Mouse (Mus musculus): ENCODE data around the gene Camkmt. TPM values are rescaled to one million over a fixed set of nuclear protein-coding genes. Genes with fewer than 3 reads are reported as not detected.

The Camkmt gene
- polyA plus RNA-seq, 1 experiment from 2014 or later = 13.1 TPM

DNA sequence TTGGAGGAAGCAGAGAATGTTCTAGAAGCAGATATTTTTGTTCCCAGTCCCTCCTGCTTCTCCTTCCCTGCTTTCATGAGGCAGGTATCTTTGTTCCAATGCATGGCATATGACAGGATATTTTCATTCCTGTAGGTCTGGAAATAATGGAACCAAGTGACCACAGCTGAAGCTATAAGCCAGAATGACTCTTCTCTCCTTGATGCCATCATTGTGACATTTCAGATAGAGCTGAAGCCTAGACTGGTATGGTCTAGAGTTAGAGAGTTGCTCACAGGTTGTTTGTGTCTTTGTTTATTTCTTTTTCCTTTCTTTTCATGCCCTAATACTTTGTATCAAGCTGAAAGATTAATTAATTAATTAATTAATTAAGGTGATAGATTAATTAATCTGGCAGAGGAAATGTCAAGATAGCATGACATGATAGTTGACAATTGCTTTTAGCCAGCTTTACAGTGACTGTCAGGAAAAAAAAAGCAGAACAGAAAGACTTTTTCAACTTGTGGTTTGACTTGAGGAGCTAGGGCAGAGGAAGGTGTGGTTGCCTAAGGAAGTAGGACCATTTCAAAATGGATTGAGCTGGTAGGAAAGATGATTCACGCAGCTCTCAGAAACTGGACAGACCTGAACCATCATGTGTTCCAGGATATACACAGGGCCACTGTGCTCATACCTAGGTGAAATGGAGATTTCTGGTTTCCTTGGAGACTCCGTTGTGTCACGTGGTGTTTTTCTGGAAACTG, 404.8 kb downstream of the Camkmt start:
- Histone ChIP-seq H3K27me3 (ENCODE audit: control insufficient read depth, insufficient read depth, low read length) (peaks cover 36% of the 10 kb centered on the region), H3K4me1 (ENCODE audit: control insufficient read depth, insufficient read depth, low read length) (no peaks in the 10 kb centered on the region), H3K27ac (ENCODE audit: low read depth, low read length) (no peak overlapping the region), H3K9ac (ENCODE audit: low read depth, low read length) (no peak overlapping the region), H3K4me3 (ENCODE audit: low read length) (no peak overlapping the region), H3K36me3 (ENCODE audit: control insufficient read depth, insufficient read depth, low read length) (no peaks in the 10 kb centered on the region), H3K9me3 (ENCODE audit: control insufficient read depth, low read length) (peaks cover 5% of the 10 kb centered on the region), H3K4me2 (replicated peaks; ENCODE audit: low read depth, low read length) (no peak overlapping the region)
- ATAC-seq (ENCODE audit: low FRiP score, low TSS enrichment) = no peak
- 99% methylated on average over 3 of the region's 3 CpGs for WGBS

DNA sequence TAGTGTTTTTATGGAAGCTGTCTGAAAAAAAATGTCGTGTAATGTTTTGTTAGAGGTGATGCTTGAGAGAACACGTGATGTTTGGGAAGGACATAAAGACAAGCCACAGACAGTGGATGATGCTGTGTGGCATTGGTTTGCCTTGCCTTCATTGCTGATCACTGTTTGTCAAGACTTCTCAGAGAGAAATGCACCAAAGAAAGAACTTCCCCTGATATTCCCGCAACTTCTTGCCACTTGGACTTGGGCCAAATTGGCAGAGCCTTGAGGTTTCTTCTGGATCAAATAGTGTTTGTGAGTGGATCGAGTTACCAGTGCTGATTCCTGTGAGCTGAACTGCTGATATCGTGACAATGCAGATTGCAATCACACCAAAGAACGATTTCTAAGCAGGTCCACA, 405.5 kb downstream of the Camkmt start:
- H3K4me2 ChIP-seq (replicated peaks; ENCODE audit: low read depth, low read length) = no peak overlapping the region
- 87% methylated on average over 6 of the region's 6 CpGs for WGBS
- H3K4me1 ChIP-seq (ENCODE audit: control insufficient read depth, insufficient read depth, low read length) = no peaks in the 10 kb centered on the region

DNA sequence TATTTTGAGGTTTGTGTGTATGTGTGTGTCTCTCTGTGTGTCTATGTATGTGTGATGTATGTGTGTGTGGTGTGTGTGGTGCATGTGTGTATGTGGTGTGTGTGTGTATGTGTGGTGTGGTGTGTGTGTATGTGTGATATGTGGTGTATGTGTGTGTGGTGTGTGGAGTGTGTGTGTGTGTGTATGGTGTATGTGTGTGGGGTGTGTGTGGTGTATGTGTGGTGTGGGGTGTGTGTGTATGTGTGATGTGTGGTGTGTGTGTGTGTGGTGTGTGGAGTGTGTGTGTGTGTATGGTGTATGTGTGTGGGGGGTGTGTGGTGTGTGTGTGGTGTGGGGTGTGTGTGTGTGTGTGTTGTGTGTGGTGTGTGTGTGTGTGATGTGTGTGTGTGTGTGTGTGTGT, 414.5 kb downstream of the Camkmt start:
- ATAC-seq (ENCODE audit: low FRiP score, low TSS enrichment) = no peak
- H3K27me3 ChIP-seq (ENCODE audit: control insufficient read depth, insufficient read depth, low read length) = no peaks in the 10 kb centered on the region
- H3K9me3 ChIP-seq (ENCODE audit: control insufficient read depth, low read length) = 0 out of 2 replicates have a peak, but pooled peaks cover 2% of the 10 kb centered on the region
- H3K4me1 ChIP-seq (ENCODE audit: control insufficient read depth, insufficient read depth, low read length) = no peaks in the 10 kb centered on the region
- no peak overlapping the region for H3K9ac ChIP-seq (ENCODE audit: low read depth, low read length)
- H3K4me2 ChIP-seq (replicated peaks; ENCODE audit: low read depth, low read length) = no peak overlapping the region
- no peaks in the 10 kb centered on the region for H3K36me3 ChIP-seq (ENCODE audit: control insufficient read depth, insufficient read depth, low read length)
- H3K4me3 ChIP-seq (ENCODE audit: low read length) = no peak overlapping the region
- no peak overlapping the region for H3K27ac ChIP-seq (ENCODE audit: low read depth, low read length)

More for the DNA sequence above, 405.5 kb downstream of the Camkmt start:
- H3K27me3 ChIP-seq (ENCODE audit: control insufficient read depth, insufficient read depth, low read length) = peaks cover 30% of the 10 kb centered on the region
- ATAC-seq (ENCODE audit: low FRiP score, low TSS enrichment) = no peak
- H3K9ac ChIP-seq (ENCODE audit: low read depth, low read length) = no peak overlapping the region
- H3K9me3 ChIP-seq (ENCODE audit: control insufficient read depth, low read length) = peaks cover 5% of the 10 kb centered on the region
- H3K27ac ChIP-seq (ENCODE audit: low read depth, low read length) = no peak overlapping the region
- no peaks in the 10 kb centered on the region for H3K36me3 ChIP-seq (ENCODE audit: control insufficient read depth, insufficient read depth, low read length)
- H3K4me3 ChIP-seq (ENCODE audit: low read length) = no peak overlapping the region

DNA sequence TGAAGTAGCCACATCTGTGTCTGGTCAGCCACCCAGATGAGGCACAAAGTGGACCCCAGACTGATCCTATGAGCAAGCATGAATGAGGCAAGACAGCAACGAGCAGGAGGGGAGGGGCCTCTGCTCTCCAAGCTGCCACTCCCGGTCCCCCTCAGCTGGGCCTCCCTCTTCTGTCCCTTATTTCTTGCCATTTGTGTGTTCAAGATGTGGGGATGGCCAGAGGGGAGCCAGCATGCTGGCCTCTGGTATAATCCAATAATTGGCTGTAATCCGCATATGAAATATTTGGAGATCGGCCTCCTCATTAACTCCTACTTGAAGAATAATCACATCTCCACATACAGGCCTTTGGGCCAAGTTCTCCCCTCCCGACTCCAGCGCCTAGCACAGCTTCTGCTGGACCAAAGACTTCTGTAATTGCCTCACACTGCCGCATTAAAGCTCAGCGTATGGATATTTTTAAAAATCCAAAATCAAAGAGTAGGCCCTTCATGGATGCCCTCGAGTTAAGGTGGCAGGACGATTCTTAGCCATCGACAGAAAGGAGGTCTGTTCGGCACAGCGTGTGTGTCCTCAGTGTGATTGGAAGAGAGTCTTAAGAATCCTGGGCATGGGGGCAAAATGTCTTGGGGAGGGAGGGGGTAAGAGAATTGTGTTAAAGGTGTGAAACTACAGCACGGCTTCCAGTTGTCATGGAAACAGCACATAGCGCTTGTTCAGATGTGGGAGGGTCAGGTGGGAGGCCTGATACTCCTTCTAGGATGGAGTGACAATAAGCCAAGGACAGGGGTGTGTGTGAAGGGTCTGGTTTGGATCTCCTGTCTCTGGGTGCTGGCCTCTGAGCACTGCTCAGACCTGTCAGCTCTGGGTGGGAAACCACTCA, 416.1 kb downstream of the Camkmt start:
- no peak overlapping the region for H3K4me3 ChIP-seq (ENCODE audit: low read length)
- ATAC-seq (ENCODE audit: low FRiP score, low TSS enrichment) = no peak
- H3K9me3 ChIP-seq (ENCODE audit: control insufficient read depth, low read length) = 0 out of 2 replicates have a peak, but pooled peaks cover 2% of the 10 kb centered on the region
- 80% methylated on average over 15 of the region's 15 CpGs for WGBS
- no peaks in the 10 kb centered on the region for H3K36me3 ChIP-seq (ENCODE audit: control insufficient read depth, insufficient read depth, low read length)
- no peak overlapping the region for H3K4me2 ChIP-seq (replicated peaks; ENCODE audit: low read depth, low read length)
- H3K9ac ChIP-seq (ENCODE audit: low read depth, low read length) = no peak overlapping the region
- no peaks in the 10 kb centered on the region for H3K27me3 ChIP-seq (ENCODE audit: control insufficient read depth, insufficient read depth, low read length)
- no peak overlapping the region for H3K27ac ChIP-seq (ENCODE audit: low read depth, low read length)
- no peaks in the 10 kb centered on the region for H3K4me1 ChIP-seq (ENCODE audit: control insufficient read depth, insufficient read depth, low read length)

DNA sequence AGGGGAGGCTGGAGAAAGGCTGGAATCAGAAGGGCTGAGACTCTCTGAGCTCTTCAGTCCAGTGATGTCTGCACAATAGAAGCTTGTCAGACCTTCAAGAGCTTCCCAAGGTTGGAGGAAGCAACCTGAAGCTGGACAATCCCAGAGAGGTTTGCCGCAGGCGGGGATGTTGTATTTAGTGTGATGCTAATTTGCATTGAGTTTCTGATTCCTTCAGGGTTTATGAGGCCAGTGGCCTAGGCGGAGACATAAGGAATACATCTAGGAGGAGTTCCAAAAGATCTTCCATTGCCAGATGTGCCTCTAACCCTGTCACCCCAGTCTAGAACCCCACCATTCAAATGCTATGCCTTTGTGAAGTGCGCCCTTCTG, 416.7 kb downstream of the Camkmt start:
- Histone ChIP-seq H3K4me2 (replicated peaks; ENCODE audit: low read depth, low read length) (no peak overlapping the region), H3K9ac (ENCODE audit: low read depth, low read length) (no peak overlapping the region), H3K27me3 (ENCODE audit: control insufficient read depth, insufficient read depth, low read length) (no peaks in the 10 kb centered on the region), H3K4me3 (ENCODE audit: low read length) (no peak overlapping the region), H3K27ac (ENCODE audit: low read depth, low read length) (no peak overlapping the region), H3K4me1 (ENCODE audit: control insufficient read depth, insufficient read depth, low read length) (no peaks in the 10 kb centered on the region), H3K9me3 (ENCODE audit: control insufficient read depth, low read length) (0 out of 2 replicates have a peak, but pooled peaks cover 2% of the 10 kb centered on the region), H3K36me3 (ENCODE audit: control insufficient read depth, insufficient read depth, low read length) (no peaks in the 10 kb centered on the region)
- ATAC-seq (ENCODE audit: low FRiP score, low TSS enrichment) = no peak
- WGBS = 93% methylated on average over 4 of the region's 4 CpGs

Other genes with a start within 250 kb of the Camkmt start
- gene Ppm1b, start 133.8 kb upstream of the Camkmt start, polyA plus RNA-seq (2014; fragmentation: Nextera tagmentation; extraction: Ambion mirVana) = 54.4 and 79.3 TPM in 2 replicates
- 1.0 and 2.3 TPM in 2 replicates for gene Slc3a1, start 62.2 kb upstream of the Camkmt start, polyA plus RNA-seq (2014; fragmentation: Nextera tagmentation; extraction: Ambion mirVana)
- gene Prepl, start 311 bp upstream of the Camkmt start, polyA plus RNA-seq (2014; fragmentation: Nextera tagmentation; extraction: Ambion mirVana) = 18.3 and 35.6 TPM in 2 replicates